Mouse (Mus musculus): ENCODE results near the gene Stag1. TPM values are rescaled to one million over a fixed set of nuclear protein-coding genes. Genes with fewer than 3 reads are reported as not detected.

Stag1 gene
- polyA plus RNA-seq, 1 experiment from 2014 or later: 48.2 TPM

- no peak for ATAC-seq (ENCODE audit: low read depth)
- no peaks in the 10 kb centered on the region for H3K4me1 ChIP-seq (ENCODE audit: control insufficient read depth, insufficient read depth, low read length)
- H3K4me3 ChIP-seq (ENCODE audit: low read depth, low read length): no peak overlapping the region
- H3K4me2 ChIP-seq (ENCODE audit: low read depth, low read length): no peak overlapping the region
- H3K36me3 ChIP-seq (ENCODE audit: control insufficient read depth, insufficient read depth, low read length): no peaks in the 10 kb centered on the region
- H3K27me3 ChIP-seq (ENCODE audit: control insufficient read depth, insufficient read depth, low read length): no peaks in the 10 kb centered on the region
- 88% methylated on average over 8 of the region's 8 CpGs for WGBS
- H3K9me3 ChIP-seq (ENCODE audit: control insufficient read depth, low read length): no peaks in the 10 kb centered on the region
- H3K9ac ChIP-seq (replicated peaks; ENCODE audit: low read depth, low read length): no peak overlapping the region
- H3K27ac ChIP-seq (ENCODE audit: low read depth, low read length): no peak overlapping the region
Measured at GRCm38 (mm10) chr9:100596317-100596716, 1.3 kb upstream of the Stag1 start.

- no peaks in the 10 kb centered on the region for H3K9me3 ChIP-seq (ENCODE audit: control insufficient read depth, low read length)
- H3K4me1 ChIP-seq (ENCODE audit: control insufficient read depth, insufficient read depth, low read length): no peaks in the 10 kb centered on the region
- H3K9ac ChIP-seq (replicated peaks; ENCODE audit: low read depth, low read length): no peak overlapping the region
- H3K4me2 ChIP-seq (ENCODE audit: low read depth, low read length): no peak overlapping the region
- H3K27me3 ChIP-seq (ENCODE audit: control insufficient read depth, insufficient read depth, low read length): no peaks in the 10 kb centered on the region
- no peak overlapping the region for H3K27ac ChIP-seq (ENCODE audit: low read depth, low read length)
- H3K36me3 ChIP-seq (ENCODE audit: control insufficient read depth, insufficient read depth, low read length): no peaks in the 10 kb centered on the region
- no peak overlapping the region for H3K4me3 ChIP-seq (ENCODE audit: low read depth, low read length)
- ATAC-seq (ENCODE audit: low read depth): no peak
- WGBS: 47% methylated on average over 3 of the region's 3 CpGs
Measured at GRCm38 (mm10) chr9:100599761-100600328, 2.2 kb downstream of the Stag1 start.

- H3K4me3 ChIP-seq (ENCODE audit: low read depth, low read length): no peak overlapping the region
- WGBS: 95% methylated on average over 1 of the region's 1 CpGs
- no peak overlapping the region for H3K4me2 ChIP-seq (ENCODE audit: low read depth, low read length)
- no peaks in the 10 kb centered on the region for H3K27me3 ChIP-seq (ENCODE audit: control insufficient read depth, insufficient read depth, low read length)
- no peaks in the 10 kb centered on the region for H3K9me3 ChIP-seq (ENCODE audit: control insufficient read depth, low read length)
- no peak overlapping the region for H3K27ac ChIP-seq (ENCODE audit: low read depth, low read length)
- no peak overlapping the region for H3K9ac ChIP-seq (replicated peaks; ENCODE audit: low read depth, low read length)
- no peak for ATAC-seq (ENCODE audit: low read depth)
- H3K36me3 ChIP-seq (ENCODE audit: control insufficient read depth, insufficient read depth, low read length): no peaks in the 10 kb centered on the region
- no peaks in the 10 kb centered on the region for H3K4me1 ChIP-seq (ENCODE audit: control insufficient read depth, insufficient read depth, low read length)
Measured at GRCm38 (mm10) chr9:100602130-100602529, 4.5 kb downstream of the Stag1 start.

GRCm38 (mm10) chr9:100603156-100603555 lies 5.6 kb downstream of the Stag1 start:
- Histone ChIP-seq H3K27ac (ENCODE audit: low read depth, low read length) (no peak overlapping the region), H3K4me1 (ENCODE audit: control insufficient read depth, insufficient read depth, low read length) (no peaks in the 10 kb centered on the region), H3K27me3 (ENCODE audit: control insufficient read depth, insufficient read depth, low read length) (no peaks in the 10 kb centered on the region), H3K4me3 (ENCODE audit: low read depth, low read length) (no peak overlapping the region), H3K36me3 (ENCODE audit: control insufficient read depth, insufficient read depth, low read length) (no peaks in the 10 kb centered on the region), H3K4me2 (ENCODE audit: low read depth, low read length) (no peak overlapping the region), H3K9ac (replicated peaks; ENCODE audit: low read depth, low read length) (no peak overlapping the region), H3K9me3 (ENCODE audit: control insufficient read depth, low read length) (no peaks in the 10 kb centered on the region)
- ATAC-seq (ENCODE audit: low read depth): no peak
- WGBS: 74% methylated on average over 5 of the region's 5 CpGs

GRCm38 (mm10) chr9:100605522-100605921 lies 7.9 kb downstream of the Stag1 start:
- H3K4me3 ChIP-seq (ENCODE audit: low read depth, low read length): no peak overlapping the region
- H3K27ac ChIP-seq (ENCODE audit: low read depth, low read length): no peak overlapping the region
- no peaks in the 10 kb centered on the region for H3K4me1 ChIP-seq (ENCODE audit: control insufficient read depth, insufficient read depth, low read length)
- no peak overlapping the region for H3K4me2 ChIP-seq (ENCODE audit: low read depth, low read length)
- H3K27me3 ChIP-seq (ENCODE audit: control insufficient read depth, insufficient read depth, low read length): no peaks in the 10 kb centered on the region
- H3K36me3 ChIP-seq (ENCODE audit: control insufficient read depth, insufficient read depth, low read length): no peaks in the 10 kb centered on the region
- H3K9me3 ChIP-seq (ENCODE audit: control insufficient read depth, low read length): no peaks in the 10 kb centered on the region
- H3K9ac ChIP-seq (replicated peaks; ENCODE audit: low read depth, low read length): no peak overlapping the region
- ATAC-seq (ENCODE audit: low read depth): no peak
- 88% methylated on average over 1 of the region's 1 CpGs for WGBS

GRCm38 (mm10) chr9:100605985-100606554 lies 8.5 kb downstream of the Stag1 start:
- H3K27me3 ChIP-seq (ENCODE audit: control insufficient read depth, insufficient read depth, low read length): no peaks in the 10 kb centered on the region
- no peak overlapping the region for H3K4me3 ChIP-seq (ENCODE audit: low read depth, low read length)
- no peaks in the 10 kb centered on the region for H3K36me3 ChIP-seq (ENCODE audit: control insufficient read depth, insufficient read depth, low read length)
- 0 out of 2 replicates have a peak overlapping the region, but pooled peaks have one; percentile 4 for H3K27ac ChIP-seq (ENCODE audit: low read depth, low read length)
- WGBS: 51% methylated on average over 7 of the region's 7 CpGs
- no peak overlapping the region for H3K4me2 ChIP-seq (ENCODE audit: low read depth, low read length)
- no peak overlapping the region for H3K9ac ChIP-seq (replicated peaks; ENCODE audit: low read depth, low read length)
- H3K4me1 ChIP-seq (ENCODE audit: control insufficient read depth, insufficient read depth, low read length): no peaks in the 10 kb centered on the region
- no peak for ATAC-seq (ENCODE audit: low read depth)
- no peaks in the 10 kb centered on the region for H3K9me3 ChIP-seq (ENCODE audit: control insufficient read depth, low read length)

GRCm38 (mm10) chr9:100613501-100614071 lies 16.0 kb downstream of the Stag1 start:
- H3K27ac ChIP-seq (ENCODE audit: low read depth, low read length): no peak overlapping the region
- no peaks in the 10 kb centered on the region for H3K27me3 ChIP-seq (ENCODE audit: control insufficient read depth, insufficient read depth, low read length)
- no peak overlapping the region for H3K4me2 ChIP-seq (ENCODE audit: low read depth, low read length)
- WGBS: 62% methylated on average over 3 of the region's 3 CpGs
- no peak overlapping the region for H3K9ac ChIP-seq (replicated peaks; ENCODE audit: low read depth, low read length)
- no peaks in the 10 kb centered on the region for H3K4me1 ChIP-seq (ENCODE audit: control insufficient read depth, insufficient read depth, low read length)
- H3K36me3 ChIP-seq (ENCODE audit: control insufficient read depth, insufficient read depth, low read length): no peaks in the 10 kb centered on the region
- H3K4me3 ChIP-seq (ENCODE audit: low read depth, low read length): no peak overlapping the region
- no peak for ATAC-seq (ENCODE audit: low read depth)
- H3K9me3 ChIP-seq (ENCODE audit: control insufficient read depth, low read length): no peaks in the 10 kb centered on the region

GRCm38 (mm10) chr9:100616947-100617346 lies 19.3 kb downstream of the Stag1 start:
- H3K9ac ChIP-seq (replicated peaks; ENCODE audit: low read depth, low read length): no peak overlapping the region
- no peaks in the 10 kb centered on the region for H3K27me3 ChIP-seq (ENCODE audit: control insufficient read depth, insufficient read depth, low read length)
- H3K36me3 ChIP-seq (ENCODE audit: control insufficient read depth, insufficient read depth, low read length): no peaks in the 10 kb centered on the region
- H3K9me3 ChIP-seq (ENCODE audit: control insufficient read depth, low read length): no peaks in the 10 kb centered on the region
- H3K4me1 ChIP-seq (ENCODE audit: control insufficient read depth, insufficient read depth, low read length): no peaks in the 10 kb centered on the region
- no peak overlapping the region for H3K4me2 ChIP-seq (ENCODE audit: low read depth, low read length)
- 43% methylated on average over 11 of the region's 11 CpGs for WGBS
- H3K4me3 ChIP-seq (ENCODE audit: low read depth, low read length): no peak overlapping the region
- no peak overlapping the region for H3K27ac ChIP-seq (ENCODE audit: low read depth, low read length)
- ATAC-seq (ENCODE audit: low read depth): no peak

GRCm38 (mm10) chr9:100626258-100626657 lies 28.7 kb downstream of the Stag1 start:
- Histone ChIP-seq H3K27me3 (ENCODE audit: control insufficient read depth, insufficient read depth, low read length) (no peaks in the 10 kb centered on the region), H3K4me1 (ENCODE audit: control insufficient read depth, insufficient read depth, low read length) (no peaks in the 10 kb centered on the region), H3K4me3 (ENCODE audit: low read depth, low read length) (no peak overlapping the region), H3K4me2 (ENCODE audit: low read depth, low read length) (no peak overlapping the region), H3K9ac (replicated peaks; ENCODE audit: low read depth, low read length) (no peak overlapping the region), H3K36me3 (ENCODE audit: control insufficient read depth, insufficient read depth, low read length) (no peaks in the 10 kb centered on the region), H3K9me3 (ENCODE audit: control insufficient read depth, low read length) (no peaks in the 10 kb centered on the region), H3K27ac (ENCODE audit: low read depth, low read length) (no peak overlapping the region)
- WGBS: 85% methylated on average over 2 of the region's 2 CpGs
- no peak for ATAC-seq (ENCODE audit: low read depth)

Measured in neural tube, embryonic 14.5 days (tissue).